Mouse (Mus musculus) cortical plate, adult 2 months (tissue): Measurements from ENCODE around the gene Dek.

Source experiments
- CTCF ChIP-seq: fragments of 200-500 bp; IDR thresholded peaks from 2 replicates; pipeline ENCODE4 v1.5.1; 2011; ENCODE audit warnings: mild to moderate bottlenecking, control low read depth, low read length; ENCODE audit not compliant: insufficient read depth; ENCODE audit errors: extremely low read depth
- POLR2A ChIP-seq: fragments of 200-500 bp; IDR thresholded peaks from 2 replicates; pipeline ENCODE4 v1.6.1; 2011; ENCODE audit warnings: mild to moderate bottlenecking, low read length, control low read depth; ENCODE audit not compliant: insufficient read depth; ENCODE audit errors: extremely low read depth

GRCm38 (mm10) chr13:47111185-47111584 is 5.2 kb upstream of the Dek start:
- TF ChIP-seq CTCF (no peak), POLR2A (no peak)
